Mouse (Mus musculus) embryonic fibroblast, embryonic 13.5 days (primary cell): ENCODE results near the gene Hspa8. TPM values are rescaled to one million over a fixed set of nuclear protein-coding genes. Genes with fewer than 3 reads are reported as not detected.
"Not testable (repeated sequence)": the region's sequence is repeated elsewhere in the genome, so short reads cannot be mapped to it uniquely, and the experiment has no call there.

ENCODE experiments used
- H3K27ac ChIP-seq: 2 replicates; pipeline ENCODE4 v1.5.1; 2012; ENCODE audit warnings: low read length, control low read depth, inconsistent platforms; ENCODE audit not compliant: insufficient read depth
- H3K4me1 ChIP-seq: 2 replicates; pipeline ENCODE4 v1.6.1; 2011; ENCODE audit warnings: low read length; ENCODE audit not compliant: control insufficient read depth, insufficient read depth
- H3K4me3 ChIP-seq: 2 replicates; pipeline ENCODE4 v1.5.1; 2011; ENCODE audit warnings: mild to moderate bottlenecking, control low read depth, low read length; ENCODE audit not compliant: insufficient read depth
- CTCF ChIP-seq: IDR thresholded peaks from 2 replicates; pipeline ENCODE4 v1.5.1; 2011; ENCODE audit warnings: mild to moderate bottlenecking, control low read depth, low read length, moderate library complexity, borderline replicate concordance; ENCODE audit not compliant: insufficient read depth
- POLR2A ChIP-seq: IDR thresholded peaks from 2 replicates; pipeline ENCODE4 v1.6.1; 2011; ENCODE audit warnings: low read depth, mild to moderate bottlenecking, control low read depth, low read length, moderate library complexity
- polyA plus RNA-seq: library from polyadenylated mRNA; stranded (reverse); fragments of >200 nt; gene quantifications from 2 replicates; pipeline ENCODE4 v1.2.4, GENCODE M21; 2011; ENCODE audit warnings: low read depth; ENCODE audit not compliant: missing spikeins, insufficient read length

Gene Hspa8
- polyA plus RNA-seq, 1 experiment = 2,507 TPM

GRCm38 (mm10) chr9:40767946-40768345 lies 32.8 kb upstream of the Hspa8 start:
- peak overlapping the region; percentile 67 for H3K27ac ChIP-seq
- no peak for TF ChIP-seq CTCF
- TF ChIP-seq POLR2A = no peak
- H3K4me1 ChIP-seq = peaks cover 2% of the 10 kb centered on the region; the same call in 1 of the 2 replicates
- no peak overlapping the region for H3K4me3 ChIP-seq

- Histone ChIP-seq H3K4me3 (no peak overlapping the region), H3K4me1 (peaks cover 8% of the 10 kb centered on the region; the same call in 1 of the 2 replicates), H3K27ac (no peak overlapping the region)
- no peak for TF ChIP-seq POLR2A
- TF ChIP-seq CTCF = no peak
Observed at GRCm38 (mm10) chr9:40772246-40772645, 28.5 kb upstream of the Hspa8 start.

- H3K4me3 ChIP-seq, H3K27ac ChIP-seq, H3K4me1 ChIP-seq: not testable (repeated sequence)
Observed at GRCm38 (mm10) chr9:40773142-40773541, 27.6 kb upstream of the Hspa8 start.

GRCm38 (mm10) chr9:40773869-40774268 lies 26.9 kb upstream of the Hspa8 start:
- Histone ChIP-seq H3K27ac (no peak overlapping the region), H3K4me3 (no peak overlapping the region), H3K4me1 (peaks cover 7% of the 10 kb centered on the region; the same call in 1 of the 2 replicates)
- TF ChIP-seq POLR2A = no peak
- TF ChIP-seq CTCF = no peak

- Histone ChIP-seq H3K4me1 (peaks cover 11% of the 10 kb centered on the region), H3K27ac (peak overlapping the region; percentile 46), H3K4me3 (no peak overlapping the region)
- TF ChIP-seq CTCF (no peak), POLR2A (no peak)
Observed at GRCm38 (mm10) chr9:40776044-40776443, 24.7 kb upstream of the Hspa8 start.

- no peak overlapping the region for H3K4me3 ChIP-seq
- TF ChIP-seq CTCF (no peak), POLR2A (no peak)
- H3K27ac ChIP-seq = peak overlapping the region; percentile 46
- peaks cover 11% of the 10 kb centered on the region for H3K4me1 ChIP-seq
Observed at GRCm38 (mm10) chr9:40776459-40777248, 24.1 kb upstream of the Hspa8 start.

- TF ChIP-seq CTCF (no peak), POLR2A (no peak)
- Histone ChIP-seq H3K27ac (peak overlapping the region; percentile 88; the same call in 1 of the 2 replicates), H3K4me1 (peaks cover 11% of the 10 kb centered on the region), H3K4me3 (no peak overlapping the region)
Observed at GRCm38 (mm10) chr9:40780111-40780510, 20.7 kb upstream of the Hspa8 start.

GRCm38 (mm10) chr9:40780892-40781725 lies 19.7 kb upstream of the Hspa8 start:
- peak overlapping the region; percentile 88 for H3K27ac ChIP-seq
- H3K4me1 ChIP-seq = peaks cover 8% of the 10 kb centered on the region
- H3K4me3 ChIP-seq = no peak overlapping the region
- no peak for TF ChIP-seq POLR2A
- TF ChIP-seq CTCF = no peak

GRCm38 (mm10) chr9:40781726-40782581 lies 18.8 kb upstream of the Hspa8 start:
- H3K27ac ChIP-seq = peak overlapping the region; percentile 88
- peaks cover 4% of the 10 kb centered on the region for H3K4me1 ChIP-seq
- H3K4me3 ChIP-seq = no peak overlapping the region
- TF ChIP-seq POLR2A (no peak), CTCF (no peak)
